Mouse (Mus musculus): ENCODE measurements around the gene Dapk1. TPM values are rescaled to one million over a fixed set of nuclear protein-coding genes. Genes with fewer than 3 reads are reported as not detected.

The Dapk1 gene
- polyA plus RNA-seq, 1 experiment from 2014 or later: 34.5 TPM

DNA sequence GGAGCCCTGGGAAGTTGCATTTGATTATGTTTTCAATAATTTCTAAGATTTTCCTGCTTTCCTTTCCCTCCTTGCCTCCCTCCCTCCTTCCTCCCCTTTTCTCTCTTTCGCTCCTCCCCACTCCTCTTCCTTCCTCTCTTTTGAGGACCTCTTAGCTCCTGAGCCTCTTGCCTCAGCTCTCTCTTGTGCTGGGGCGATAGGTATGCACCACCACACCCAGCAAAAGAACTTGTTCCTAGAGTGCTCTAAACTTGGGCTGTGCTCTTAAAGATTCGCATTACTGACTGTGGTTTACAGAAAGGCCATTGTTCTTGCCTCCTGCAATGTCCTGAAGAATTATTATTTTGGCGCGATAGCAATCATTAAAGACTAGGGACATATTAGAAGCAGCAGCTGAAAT is 46.6 kb downstream of the Dapk1 start:
- H3K4me2 ChIP-seq (ENCODE audit: low read depth, low read length): no peak overlapping the region
- H3K4me1 ChIP-seq (ENCODE audit: control insufficient read depth, insufficient read depth, low read length): peaks cover 5% of the 10 kb centered on the region; the same call in 1 of the 2 replicates
- no peak overlapping the region for H3K27ac ChIP-seq (ENCODE audit: low read depth, low read length)
- H3K27me3 ChIP-seq (ENCODE audit: control insufficient read depth, insufficient read depth, low read length): no peaks in the 10 kb centered on the region
- H3K9ac ChIP-seq (replicated peaks; ENCODE audit: low read depth, low read length): no peak overlapping the region
- WGBS: 94% methylated on average over 5 of the region's 5 CpGs
- no peak for ATAC-seq (ENCODE audit: low read depth)
- H3K36me3 ChIP-seq (ENCODE audit: control insufficient read depth, insufficient read depth, low read length): no peaks in the 10 kb centered on the region
- no peak overlapping the region for H3K4me3 ChIP-seq (ENCODE audit: low read depth, low read length)
- no peaks in the 10 kb centered on the region for H3K9me3 ChIP-seq (ENCODE audit: control insufficient read depth, low read length)

DNA sequence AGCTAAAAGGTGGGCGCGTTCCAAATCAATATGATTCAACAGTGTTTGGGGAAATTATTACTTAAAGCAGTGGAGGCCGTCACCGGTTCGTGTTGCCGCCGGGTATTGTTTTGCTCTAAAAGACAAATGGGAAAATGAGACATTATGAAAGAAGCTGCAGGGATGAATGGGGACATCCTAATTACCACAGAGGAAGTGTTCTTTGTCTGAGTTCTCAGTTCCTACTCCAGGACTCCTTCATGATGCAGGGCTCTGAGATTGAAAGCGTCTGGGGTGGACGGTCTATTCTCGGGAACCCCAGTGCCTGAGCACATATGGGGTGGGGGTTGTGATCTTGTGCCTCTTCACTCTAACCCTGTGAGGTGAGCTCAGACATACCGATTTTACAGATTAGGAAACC is 48.3 kb downstream of the Dapk1 start:
- no peaks in the 10 kb centered on the region for H3K27me3 ChIP-seq (ENCODE audit: control insufficient read depth, insufficient read depth, low read length)
- H3K36me3 ChIP-seq (ENCODE audit: control insufficient read depth, insufficient read depth, low read length): no peaks in the 10 kb centered on the region
- no peak overlapping the region for H3K27ac ChIP-seq (ENCODE audit: low read depth, low read length)
- ATAC-seq (ENCODE audit: low read depth): no peak
- no peaks in the 10 kb centered on the region for H3K4me1 ChIP-seq (ENCODE audit: control insufficient read depth, insufficient read depth, low read length)
- H3K4me2 ChIP-seq (ENCODE audit: low read depth, low read length): no peak overlapping the region
- WGBS: 85% methylated on average over 11 of the region's 11 CpGs
- H3K4me3 ChIP-seq (ENCODE audit: low read depth, low read length): no peak overlapping the region
- H3K9ac ChIP-seq (replicated peaks; ENCODE audit: low read depth, low read length): no peak overlapping the region
- H3K9me3 ChIP-seq (ENCODE audit: control insufficient read depth, low read length): no peaks in the 10 kb centered on the region

DNA sequence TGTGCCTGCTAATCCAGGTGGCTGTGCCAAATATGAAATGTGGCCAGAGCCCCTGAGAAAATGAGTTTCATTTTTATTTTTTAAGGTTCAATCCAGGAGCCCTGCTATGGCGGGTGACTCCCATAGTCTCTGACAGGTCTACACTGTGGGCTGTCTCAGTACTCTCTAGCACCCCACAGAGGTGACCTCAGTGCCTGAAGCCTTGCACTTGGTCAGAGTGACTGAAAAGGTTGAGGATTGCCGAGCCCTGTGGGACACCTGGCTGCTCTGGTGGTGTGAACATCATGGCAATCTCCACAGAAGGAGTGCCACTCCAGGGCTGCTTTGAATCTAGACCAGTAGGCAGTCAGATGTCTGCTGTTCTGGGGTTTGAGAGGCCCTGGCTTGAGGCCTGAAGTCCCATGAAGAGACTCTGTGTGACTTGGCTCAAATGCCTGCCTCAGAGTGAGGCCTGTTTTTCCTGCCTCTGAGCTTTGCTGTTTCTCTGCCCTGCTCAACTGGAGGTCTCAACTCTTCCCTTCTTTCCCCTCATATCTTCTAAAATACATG is 52.3 kb downstream of the Dapk1 start:
- no peak overlapping the region for H3K4me3 ChIP-seq (ENCODE audit: low read depth, low read length)
- 83% methylated on average over 2 of the region's 2 CpGs for WGBS
- H3K27me3 ChIP-seq (ENCODE audit: control insufficient read depth, insufficient read depth, low read length): no peaks in the 10 kb centered on the region
- H3K27ac ChIP-seq (ENCODE audit: low read depth, low read length): no peak overlapping the region
- no peak overlapping the region for H3K9ac ChIP-seq (replicated peaks; ENCODE audit: low read depth, low read length)
- H3K9me3 ChIP-seq (ENCODE audit: control insufficient read depth, low read length): no peaks in the 10 kb centered on the region
- H3K4me1 ChIP-seq (ENCODE audit: control insufficient read depth, insufficient read depth, low read length): no peaks in the 10 kb centered on the region
- no peak for ATAC-seq (ENCODE audit: low read depth)
- no peak overlapping the region for H3K4me2 ChIP-seq (ENCODE audit: low read depth, low read length)
- H3K36me3 ChIP-seq (ENCODE audit: control insufficient read depth, insufficient read depth, low read length): no peaks in the 10 kb centered on the region

DNA sequence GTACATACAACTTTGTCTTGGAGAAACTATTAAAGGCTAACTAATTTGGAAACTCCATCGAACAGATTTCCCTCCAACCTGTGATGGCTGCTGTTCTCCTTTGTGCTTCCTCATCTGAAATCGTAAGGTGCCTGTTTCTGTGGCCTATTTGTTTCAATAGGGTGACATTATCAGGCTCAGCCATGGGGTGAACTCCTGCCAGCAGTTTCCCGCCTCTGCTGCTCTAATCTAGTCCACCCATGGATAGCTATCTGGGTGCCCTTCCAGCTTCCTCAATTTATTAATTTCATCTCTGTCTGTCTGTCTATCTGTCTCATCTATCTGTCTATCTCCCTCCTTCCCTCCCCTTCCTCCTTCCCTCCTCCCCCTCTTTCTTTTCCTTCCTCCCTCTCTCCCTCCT is 53.5 kb downstream of the Dapk1 start:
- Histone ChIP-seq H3K4me3 (ENCODE audit: low read depth, low read length) (no peak overlapping the region), H3K36me3 (ENCODE audit: control insufficient read depth, insufficient read depth, low read length) (no peaks in the 10 kb centered on the region), H3K9ac (replicated peaks; ENCODE audit: low read depth, low read length) (no peak overlapping the region), H3K4me1 (ENCODE audit: control insufficient read depth, insufficient read depth, low read length) (no peaks in the 10 kb centered on the region), H3K4me2 (ENCODE audit: low read depth, low read length) (no peak overlapping the region), H3K27me3 (ENCODE audit: control insufficient read depth, insufficient read depth, low read length) (no peaks in the 10 kb centered on the region), H3K27ac (ENCODE audit: low read depth, low read length) (no peak overlapping the region), H3K9me3 (ENCODE audit: control insufficient read depth, low read length) (no peaks in the 10 kb centered on the region)
- no peak for ATAC-seq (ENCODE audit: low read depth)
- WGBS: 83% methylated on average over 3 of the region's 3 CpGs

DNA sequence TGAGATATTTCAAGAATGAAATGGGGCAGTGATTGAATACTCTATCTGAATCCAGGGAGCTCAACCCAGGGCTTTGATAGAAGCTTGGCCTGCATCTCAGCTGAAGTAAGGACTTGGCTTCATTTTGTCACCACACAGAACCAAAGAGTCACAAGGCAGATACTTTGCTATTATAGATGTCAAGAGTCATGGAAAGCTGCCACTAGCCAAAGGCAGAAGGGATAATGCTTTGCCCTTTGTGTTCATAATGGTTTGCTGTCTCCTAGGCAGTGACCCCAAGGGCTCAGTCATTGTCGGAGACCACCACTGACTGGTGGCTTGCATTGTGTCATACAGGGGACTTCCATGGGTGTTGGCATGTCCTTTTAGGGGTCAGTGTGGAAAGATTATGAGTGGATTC is 57.9 kb downstream of the Dapk1 start:
- Histone ChIP-seq H3K9me3 (ENCODE audit: control insufficient read depth, low read length) (no peaks in the 10 kb centered on the region), H3K36me3 (ENCODE audit: control insufficient read depth, insufficient read depth, low read length) (no peaks in the 10 kb centered on the region), H3K9ac (replicated peaks; ENCODE audit: low read depth, low read length) (no peak overlapping the region), H3K4me2 (ENCODE audit: low read depth, low read length) (no peak overlapping the region), H3K4me3 (ENCODE audit: low read depth, low read length) (no peak overlapping the region), H3K27me3 (ENCODE audit: control insufficient read depth, insufficient read depth, low read length) (no peaks in the 10 kb centered on the region), H3K4me1 (ENCODE audit: control insufficient read depth, insufficient read depth, low read length) (no peaks in the 10 kb centered on the region), H3K27ac (ENCODE audit: low read depth, low read length) (no peak overlapping the region)
- ATAC-seq (ENCODE audit: low read depth): no peak
- WGBS: 94% methylated on average over 1 of the region's 1 CpGs

DNA sequence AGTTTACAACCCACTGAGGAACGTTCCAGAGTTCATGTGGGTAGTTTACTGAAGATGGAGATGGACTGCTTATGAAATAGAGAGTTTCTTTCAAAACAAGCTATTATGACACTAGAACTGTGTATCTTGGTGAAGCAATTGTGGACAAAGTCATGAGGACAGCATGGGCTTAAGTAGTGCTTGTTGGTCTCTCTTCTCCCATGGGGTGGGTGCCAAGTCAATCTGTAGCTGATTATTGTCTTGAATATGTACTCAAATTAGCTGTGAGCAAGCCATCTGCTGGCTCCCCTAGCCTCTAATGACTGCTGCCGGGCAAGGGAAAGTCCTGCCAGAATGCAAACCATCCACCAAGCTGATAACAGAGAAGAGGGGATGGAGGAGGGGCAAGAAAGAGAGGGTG is 58.3 kb downstream of the Dapk1 start:
- H3K36me3 ChIP-seq (ENCODE audit: control insufficient read depth, insufficient read depth, low read length): no peaks in the 10 kb centered on the region
- H3K9me3 ChIP-seq (ENCODE audit: control insufficient read depth, low read length): no peaks in the 10 kb centered on the region
- no peak overlapping the region for H3K4me2 ChIP-seq (ENCODE audit: low read depth, low read length)
- ATAC-seq (ENCODE audit: low read depth): no peak
- H3K9ac ChIP-seq (replicated peaks; ENCODE audit: low read depth, low read length): no peak overlapping the region
- no peaks in the 10 kb centered on the region for H3K27me3 ChIP-seq (ENCODE audit: control insufficient read depth, insufficient read depth, low read length)
- no peak overlapping the region for H3K4me3 ChIP-seq (ENCODE audit: low read depth, low read length)
- no peak overlapping the region for H3K27ac ChIP-seq (ENCODE audit: low read depth, low read length)
- H3K4me1 ChIP-seq (ENCODE audit: control insufficient read depth, insufficient read depth, low read length): no peaks in the 10 kb centered on the region
- WGBS: 71% methylated on average over 2 of the region's 2 CpGs

DNA sequence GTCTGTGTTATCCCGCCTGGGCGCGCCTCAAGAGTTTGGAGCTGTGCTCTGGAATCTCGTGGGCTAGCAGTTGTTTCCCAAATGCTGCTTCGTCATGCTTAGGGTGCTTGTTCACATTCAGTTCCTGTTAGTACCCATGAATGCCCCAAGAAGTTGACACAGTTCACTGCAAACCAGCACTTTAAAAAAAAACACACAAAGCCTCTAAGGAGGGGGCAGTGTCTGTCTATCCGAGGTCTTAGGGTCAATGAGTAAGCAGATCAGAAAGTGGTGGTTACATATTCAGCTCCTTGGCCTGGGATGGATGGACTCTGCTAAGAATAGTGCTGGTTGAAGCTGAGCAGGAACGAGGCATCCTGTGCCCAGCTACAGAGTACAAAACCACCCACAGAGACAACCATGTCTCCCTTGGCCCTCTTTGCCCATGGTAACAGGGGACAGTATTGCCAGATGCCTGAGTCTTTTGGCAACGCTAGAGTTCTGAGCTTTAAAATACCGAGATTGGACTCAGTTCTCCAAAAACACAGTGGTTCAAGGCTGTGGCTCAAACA is 59.0 kb downstream of the Dapk1 start:
- H3K9me3 ChIP-seq (ENCODE audit: control insufficient read depth, low read length): no peaks in the 10 kb centered on the region
- no peak overlapping the region for H3K4me2 ChIP-seq (ENCODE audit: low read depth, low read length)
- H3K4me3 ChIP-seq (ENCODE audit: low read depth, low read length): no peak overlapping the region
- H3K27me3 ChIP-seq (ENCODE audit: control insufficient read depth, insufficient read depth, low read length): no peaks in the 10 kb centered on the region
- WGBS: 78% methylated on average over 9 of the region's 9 CpGs
- ATAC-seq (ENCODE audit: low read depth): no peak
- H3K36me3 ChIP-seq (ENCODE audit: control insufficient read depth, insufficient read depth, low read length): no peaks in the 10 kb centered on the region
- no peak overlapping the region for H3K9ac ChIP-seq (replicated peaks; ENCODE audit: low read depth, low read length)
- no peak overlapping the region for H3K27ac ChIP-seq (ENCODE audit: low read depth, low read length)
- H3K4me1 ChIP-seq (ENCODE audit: control insufficient read depth, insufficient read depth, low read length): no peaks in the 10 kb centered on the region

DNA sequence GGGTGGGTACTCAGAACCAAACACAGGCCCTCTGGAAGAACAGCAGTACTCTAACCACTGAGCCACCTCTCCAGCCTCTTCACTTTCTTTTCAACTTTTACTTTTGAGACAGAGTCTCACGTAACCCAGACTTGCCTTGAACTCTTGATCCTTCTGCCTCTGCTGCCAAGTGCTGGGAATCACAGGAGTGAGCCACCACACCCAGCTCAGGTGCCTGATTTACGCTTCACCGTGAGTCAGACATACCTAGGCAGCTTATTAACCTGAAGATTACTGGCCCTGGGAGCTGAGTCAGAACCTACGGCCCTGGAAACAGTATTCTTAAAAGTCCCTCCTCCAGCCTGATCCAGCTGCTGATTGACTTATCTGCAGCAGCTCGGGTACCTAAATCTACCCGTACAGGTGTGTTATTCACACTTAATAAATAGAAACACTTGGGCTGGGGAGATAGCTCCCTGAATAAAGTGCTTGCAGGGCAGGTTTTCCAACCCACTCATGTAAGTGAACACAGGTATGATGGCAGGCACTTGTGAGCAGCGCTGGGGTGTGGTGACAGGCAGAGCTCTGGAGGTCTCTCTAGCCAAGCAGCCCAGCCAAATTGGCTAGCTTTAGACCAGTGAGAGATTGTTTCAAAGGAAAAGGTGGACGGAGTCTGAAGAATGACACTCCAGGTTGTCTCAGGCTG is 60.9 kb downstream of the Dapk1 start:
- H3K4me3 ChIP-seq (ENCODE audit: low read depth, low read length): no peak overlapping the region
- 89% methylated on average over 8 of the region's 8 CpGs for WGBS
- H3K36me3 ChIP-seq (ENCODE audit: control insufficient read depth, insufficient read depth, low read length): no peaks in the 10 kb centered on the region
- no peak for ATAC-seq (ENCODE audit: low read depth)
- H3K9ac ChIP-seq (replicated peaks; ENCODE audit: low read depth, low read length): no peak overlapping the region
- H3K9me3 ChIP-seq (ENCODE audit: control insufficient read depth, low read length): no peaks in the 10 kb centered on the region
- no peak overlapping the region for H3K4me2 ChIP-seq (ENCODE audit: low read depth, low read length)
- no peaks in the 10 kb centered on the region for H3K27me3 ChIP-seq (ENCODE audit: control insufficient read depth, insufficient read depth, low read length)
- H3K4me1 ChIP-seq (ENCODE audit: control insufficient read depth, insufficient read depth, low read length): no peaks in the 10 kb centered on the region
- H3K27ac ChIP-seq (ENCODE audit: low read depth, low read length): no peak overlapping the region

DNA sequence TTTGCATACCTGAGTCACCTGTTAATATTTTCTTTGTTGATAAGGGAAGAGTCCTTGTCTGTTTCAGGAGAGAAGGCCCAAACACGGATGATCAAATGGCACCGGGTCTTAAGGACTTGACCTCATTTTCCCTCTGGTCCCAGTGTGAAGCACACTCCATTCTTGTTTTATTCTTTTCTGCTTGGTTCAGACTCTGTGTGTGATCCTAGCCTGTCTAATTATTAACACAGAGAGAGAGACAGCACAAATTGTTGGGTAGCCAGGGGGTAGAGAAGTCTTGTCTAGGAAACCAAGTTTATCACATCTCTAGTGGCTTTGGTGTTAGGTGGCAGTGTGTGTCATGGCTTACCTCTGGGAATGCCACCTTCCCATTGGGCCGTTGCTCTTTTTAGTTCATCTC is 62.3 kb downstream of the Dapk1 start:
- Histone ChIP-seq H3K36me3 (ENCODE audit: control insufficient read depth, insufficient read depth, low read length) (no peaks in the 10 kb centered on the region), H3K9me3 (ENCODE audit: control insufficient read depth, low read length) (no peaks in the 10 kb centered on the region), H3K27me3 (ENCODE audit: control insufficient read depth, insufficient read depth, low read length) (no peaks in the 10 kb centered on the region), H3K9ac (replicated peaks; ENCODE audit: low read depth, low read length) (no peak overlapping the region), H3K4me1 (ENCODE audit: control insufficient read depth, insufficient read depth, low read length) (no peaks in the 10 kb centered on the region), H3K4me3 (ENCODE audit: low read depth, low read length) (no peak overlapping the region), H3K27ac (ENCODE audit: low read depth, low read length) (no peak overlapping the region), H3K4me2 (ENCODE audit: low read depth, low read length) (no peak overlapping the region)
- 69% methylated on average over 3 of the region's 3 CpGs for WGBS
- no peak for ATAC-seq (ENCODE audit: low read depth)

Measured in neural tube, embryonic 14.5 days (tissue).